In the genomic region with DNA sequence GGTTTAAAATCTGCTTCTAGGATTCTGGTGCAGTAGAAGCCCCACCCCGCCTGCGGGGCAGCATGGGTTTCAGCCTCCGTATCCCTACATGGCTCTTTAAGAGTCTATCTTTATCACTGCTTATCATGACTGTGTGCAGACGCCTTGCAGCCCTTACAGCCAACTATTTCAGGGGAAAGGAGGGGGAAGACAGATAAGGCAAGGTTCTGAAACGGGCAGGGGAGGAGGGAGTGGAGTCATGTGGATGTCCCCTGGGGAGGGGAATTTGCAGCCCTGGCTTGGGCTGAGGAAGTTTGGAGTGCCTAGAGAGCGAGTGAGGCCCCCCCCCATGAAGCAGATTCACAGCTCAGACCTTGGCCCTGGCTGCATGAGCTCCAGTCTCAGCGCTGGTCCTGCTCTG, we compare ENCODE assay signal across 9 mouse cellular contexts. TPM values are rescaled to one million over a fixed set of nuclear protein-coding genes. Genes with fewer than 3 reads are reported as not detected.
A peak's percentile ranks its signal among the peaks of the same experiment; 100 is the strongest.
DNase-seq lines count a peak whose midpoint lies in the region; ATAC-seq and TF ChIP-seq lines count a peak whose summit lies in the region.
"Had no signal": no experiment of that assay in that cellular context is flagged by ENCODE, and none has a peak within 500 bp of the region (broad histone marks: within the 10 kb centered on the region; RNA-seq: fewer than 3 reads in every experiment).

No protein-coding gene starts in this region.

- WGBS in intestine, embryonic 15.5 days, result 9% methylated on average over 7 of the region's 7 CpGs
- 48% methylated on average over 7 of the region's 7 CpGs for WGBS in midbrain, embryonic 15.5 days

- H3K36me3 ChIP-seq in intestine, embryonic 15.5 days, result no peaks in the 10 kb centered on the region
- no peaks in the 10 kb centered on the region for H3K36me3 ChIP-seq in midbrain, embryonic 15.5 days (replicated peaks)

- H3K27ac ChIP-seq in gastrocnemius, adult 2 months, result peak overlapping the region; percentile 56
- no peak overlapping the region for H3K27ac ChIP-seq in intestine, embryonic 15.5 days
- H3K27ac ChIP-seq in midbrain, embryonic 15.5 days, result no peak overlapping the region

- TF ChIP-seq CTCF in gastrocnemius, adult 2 months (IDR thresholded peaks at IDR 0.05), result no peak

- intact Hi-C loops in gastrocnemius, adult 2 months (cut with DNase I), result no loop called here
- intact Hi-C loops in gastrocnemius, postnatal 36 days (cut with DNase I), result no loop called here

- H3K9me3 ChIP-seq in intestine, embryonic 15.5 days, result no peaks in the 10 kb centered on the region
- H3K9me3 ChIP-seq in midbrain, embryonic 15.5 days, result no peaks in the 10 kb centered on the region

- no peak for DNase-seq in gastrocnemius, adult 2 months
- no peak for DNase-seq in gastrocnemius, postnatal 36 days
- DNase-seq in urinary bladder, postnatal 14 days (ENCODE audit: low spot score), result peak; percentile 12
- no peak for DNase-seq in urinary bladder, postnatal 25 days (ENCODE audit: low spot score)
- peak; percentile 61 for DNase-seq in yolk sac, embryonic 10.5 days (ENCODE audit: low spot score)
- no peak for DNase-seq in adrenal gland, postnatal 4 days (ENCODE audit: low spot score in 2 of 2)

- H3K4me1 ChIP-seq in intestine, embryonic 15.5 days (replicated peaks), result peaks cover 10% of the 10 kb centered on the region
- peaks cover 18% of the 10 kb centered on the region for H3K4me1 ChIP-seq in midbrain, embryonic 15.5 days

- peak overlapping the region; percentile 38 for H3K4me2 ChIP-seq in intestine, embryonic 15.5 days (replicated peaks)
- H3K4me2 ChIP-seq in midbrain, embryonic 15.5 days, result no peak overlapping the region

- no peaks in the 10 kb centered on the region for H3K27me3 ChIP-seq in intestine, embryonic 15.5 days (replicated peaks)
- no peaks in the 10 kb centered on the region for H3K27me3 ChIP-seq in midbrain, embryonic 15.5 days (replicated peaks)

- H3K4me3 ChIP-seq in gastrocnemius, adult 2 months, result peak overlapping the region; percentile 40
- H3K4me3 ChIP-seq in intestine, embryonic 15.5 days (replicated peaks), result no peak overlapping the region
- H3K4me3 ChIP-seq in midbrain, embryonic 15.5 days, result no peak overlapping the region
- H3K4me3 ChIP-seq: erythroblast, embryonic 14.5 days had no signal

- no peak overlapping the region for H3K9ac ChIP-seq in intestine, embryonic 15.5 days
- H3K9ac ChIP-seq in midbrain, embryonic 15.5 days, result no peak overlapping the region

- peak; percentile 85 for ATAC-seq in intestine, embryonic 15.5 days
- no peak for ATAC-seq in midbrain, embryonic 15.5 days (replicated peaks)

RNA-seq across cellular contexts. Expression of a gene that starts 18.0 kb away (rescaled TPM):
- total RNA-seq in gastrocnemius, adult 2 months (2021), result 10 to 100 TPM in 1 of 2 experiments, 1 to 10 TPM in 1; 9.3 to 10.2 TPM
- total RNA-seq in gastrocnemius, postnatal 36 days (2021), result 1 to 10 TPM; 7.9 to 8.2 TPM
- 6.6 TPM in 2 replicates for polyA plus RNA-seq in intestine, embryonic 15.5 days (2015; fragmentation: Nextera tagmentation; extraction: Ambion mirVana)
- 36.1 and 38.5 TPM in 2 replicates for polyA plus RNA-seq in midbrain, embryonic 15.5 days (2015; fragmentation: Nextera tagmentation; extraction: Ambion mirVana)
- total RNA-seq in adrenal gland, postnatal 4 days (2021), result 10 to 100 TPM; 25.2 to 27.4 TPM

RNA-seq across cellular contexts. Expression of a gene that starts 40.6 kb away (rescaled TPM):
- total RNA-seq in gastrocnemius, adult 2 months (2021), result 1 to 10 TPM; 5.5 to 8.0 TPM
- 1 to 10 TPM; 4.4 to 5.5 TPM for total RNA-seq in gastrocnemius, postnatal 36 days (2021)
- polyA plus RNA-seq in intestine, embryonic 15.5 days (2015; fragmentation: Nextera tagmentation; extraction: Ambion mirVana), result 12.7 and 13.2 TPM in 2 replicates
- polyA plus RNA-seq in midbrain, embryonic 15.5 days (2015; fragmentation: Nextera tagmentation; extraction: Ambion mirVana), result 13.5 and 14.8 TPM in 2 replicates
- 10 to 100 TPM; 19.3 to 23.2 TPM for total RNA-seq in adrenal gland, postnatal 4 days (2021)

Comparison
In these comparisons a context has a peak if more than half of its experiments do, and no peak if none do; other contexts are left out.
1. DNase-seq: peak in urinary bladder, postnatal 14 days (single experiment) and yolk sac, embryonic 10.5 days (single experiment); none in gastrocnemius, adult 2 months (single experiment), gastrocnemius, postnatal 36 days (0 of 2), urinary bladder, postnatal 25 days (single experiment) and adrenal gland, postnatal 4 days (0 of 2).